Mouse (Mus musculus): ENCODE measurements around the gene Meltf. TPM values are rescaled to one million over a fixed set of nuclear protein-coding genes. Genes with fewer than 3 reads are reported as not detected.

The Meltf gene
- polyA plus RNA-seq, 1 experiment from 2014 or later, result not detected

GRCm38 (mm10) chr16:31863920-31864319 lies 14.7 kb upstream of the Meltf start:
- Histone ChIP-seq H3K4me3 (ENCODE audit: low read depth, low read length) (no peak overlapping the region), H3K9ac (ENCODE audit: low read length) (no peak overlapping the region), H3K4me2 (ENCODE audit: low read depth) (no peak overlapping the region), H3K27me3 (ENCODE audit: control insufficient read depth, insufficient read depth, low read length) (no peaks in the 10 kb centered on the region), H3K4me1 (ENCODE audit: control insufficient read depth, insufficient read depth, low read length) (no peaks in the 10 kb centered on the region), H3K27ac (ENCODE audit: low read depth, low read length) (no peak overlapping the region), H3K36me3 (ENCODE audit: control insufficient read depth, insufficient read depth, low read length) (peaks cover 14% of the 10 kb centered on the region), H3K9me3 (ENCODE audit: control insufficient read depth, low read length) (0 out of 2 replicates have a peak, but pooled peaks cover 2% of the 10 kb centered on the region)
- no peak for ATAC-seq (ENCODE audit: insufficient read depth, low FRiP score, low TSS enrichment)
- WGBS, result 96% methylated on average over 5 of the region's 5 CpGs
- no peak for DNase-seq (ENCODE audit: low spot score)

- no peak overlapping the region for H3K9ac ChIP-seq (ENCODE audit: low read length)
- H3K4me3 ChIP-seq (ENCODE audit: low read depth, low read length), result no peak overlapping the region
- no peaks in the 10 kb centered on the region for H3K27me3 ChIP-seq (ENCODE audit: control insufficient read depth, insufficient read depth, low read length)
- 0 out of 2 replicates have a peak, but pooled peaks cover 2% of the 10 kb centered on the region for H3K9me3 ChIP-seq (ENCODE audit: control insufficient read depth, low read length)
- H3K36me3 ChIP-seq (ENCODE audit: control insufficient read depth, insufficient read depth, low read length), result peaks cover 14% of the 10 kb centered on the region
- ATAC-seq (ENCODE audit: insufficient read depth, low FRiP score, low TSS enrichment) (no peak), DNase-seq (ENCODE audit: low spot score) (no peak)
- H3K27ac ChIP-seq (ENCODE audit: low read depth, low read length), result no peak overlapping the region
- 78% methylated on average over 3 of the region's 3 CpGs for whole genome bisulfite sequencing
- H3K4me2 ChIP-seq (ENCODE audit: low read depth), result no peak overlapping the region
- H3K4me1 ChIP-seq (ENCODE audit: control insufficient read depth, insufficient read depth, low read length), result no peaks in the 10 kb centered on the region
Observed at GRCm38 (mm10) chr16:31865242-31865641, 13.4 kb upstream of the Meltf start.

DNA sequence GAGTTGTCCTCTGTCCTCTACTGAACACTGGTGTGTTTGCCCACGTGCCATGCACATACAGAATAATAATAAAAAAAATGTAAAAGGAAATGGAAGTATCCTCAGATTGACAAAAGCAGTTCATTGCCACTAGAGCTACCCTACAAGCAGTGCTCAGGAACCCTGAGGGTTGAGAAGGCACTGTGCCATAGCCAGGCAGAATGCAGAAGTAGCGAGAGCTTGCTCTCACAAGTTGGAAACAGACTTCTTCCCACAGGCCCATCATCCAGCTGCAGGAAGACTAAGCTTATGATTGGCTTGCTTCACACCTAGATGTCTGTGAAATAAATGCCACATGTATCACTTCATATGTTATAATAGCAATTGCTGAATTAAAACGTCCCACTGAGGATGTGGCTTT lies 11.7 kb upstream of the Meltf start:
- Histone ChIP-seq H3K4me2 (ENCODE audit: low read depth) (no peak overlapping the region), H3K9me3 (ENCODE audit: control insufficient read depth, low read length) (no peaks in the 10 kb centered on the region), H3K27me3 (ENCODE audit: control insufficient read depth, insufficient read depth, low read length) (no peaks in the 10 kb centered on the region), H3K36me3 (ENCODE audit: control insufficient read depth, insufficient read depth, low read length) (peaks cover 8% of the 10 kb centered on the region), H3K4me1 (ENCODE audit: control insufficient read depth, insufficient read depth, low read length) (no peaks in the 10 kb centered on the region), H3K9ac (ENCODE audit: low read length) (no peak overlapping the region), H3K4me3 (ENCODE audit: low read depth, low read length) (no peak overlapping the region), H3K27ac (ENCODE audit: low read depth, low read length) (no peak overlapping the region)
- 88% methylated on average over 3 of the region's 3 CpGs for WGBS
- DNase-seq (ENCODE audit: low spot score) (no peak), ATAC-seq (ENCODE audit: insufficient read depth, low FRiP score, low TSS enrichment) (no peak)

DNA sequence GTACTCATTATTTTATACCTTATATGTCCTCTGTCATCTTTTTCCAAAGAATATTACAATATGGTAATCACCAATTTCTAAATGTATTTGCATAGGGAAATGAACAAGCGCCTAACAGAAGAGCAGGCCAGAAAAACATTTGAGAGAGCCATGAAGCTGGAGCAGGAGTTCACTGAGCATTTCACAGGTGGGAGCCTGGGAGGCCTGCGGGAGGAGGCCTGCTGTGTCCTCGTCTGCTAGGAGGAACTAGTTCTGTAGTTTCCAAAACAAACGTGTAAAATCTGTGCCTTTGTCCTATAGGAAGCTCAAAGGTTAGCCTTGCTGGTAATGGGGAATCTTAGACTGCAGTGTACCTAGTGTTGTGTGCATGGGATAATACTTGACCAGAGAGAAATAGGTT lies 10.9 kb upstream of the Meltf start:
- ATAC-seq (ENCODE audit: insufficient read depth, low FRiP score, low TSS enrichment), result no peak
- Histone ChIP-seq H3K9me3 (ENCODE audit: control insufficient read depth, low read length) (no peaks in the 10 kb centered on the region), H3K4me3 (ENCODE audit: low read depth, low read length) (no peak overlapping the region), H3K36me3 (ENCODE audit: control insufficient read depth, insufficient read depth, low read length) (peaks cover 8% of the 10 kb centered on the region), H3K9ac (ENCODE audit: low read length) (no peak overlapping the region), H3K27ac (ENCODE audit: low read depth, low read length) (no peak overlapping the region), H3K27me3 (ENCODE audit: control insufficient read depth, insufficient read depth, low read length) (no peaks in the 10 kb centered on the region), H3K4me1 (ENCODE audit: control insufficient read depth, insufficient read depth, low read length) (no peaks in the 10 kb centered on the region), H3K4me2 (ENCODE audit: low read depth) (no peak overlapping the region)
- DNase-seq (ENCODE audit: low spot score), result no peak
- 84% methylated on average over 4 of the region's 4 CpGs for WGBS

DNA sequence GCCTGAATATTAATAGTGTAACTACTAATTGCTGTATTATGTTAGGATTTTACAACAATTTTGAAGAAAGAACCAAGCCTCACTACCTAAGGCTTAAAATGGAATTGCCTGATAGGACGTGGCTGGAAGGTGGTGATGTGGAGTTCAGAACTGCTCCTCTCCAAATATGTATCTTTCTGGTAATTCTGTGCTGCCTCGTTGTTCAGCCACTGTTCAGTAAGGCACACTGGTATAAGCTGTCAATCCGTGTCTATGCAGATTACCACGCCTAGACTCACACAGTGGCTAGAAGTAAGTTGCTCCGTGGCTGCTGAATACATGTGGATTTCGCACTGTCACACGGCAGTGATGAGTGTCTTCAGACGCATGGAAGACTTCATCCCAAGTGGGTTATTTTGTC lies 4.9 kb upstream of the Meltf start:
- Histone ChIP-seq H3K9ac (ENCODE audit: low read length) (no peak overlapping the region), H3K36me3 (ENCODE audit: control insufficient read depth, insufficient read depth, low read length) (peaks cover 2% of the 10 kb centered on the region; the same call in 1 of the 2 replicates), H3K4me3 (ENCODE audit: low read depth, low read length) (no peak overlapping the region), H3K27ac (ENCODE audit: low read depth, low read length) (no peak overlapping the region), H3K4me2 (ENCODE audit: low read depth) (no peak overlapping the region), H3K9me3 (ENCODE audit: control insufficient read depth, low read length) (no peaks in the 10 kb centered on the region), H3K4me1 (ENCODE audit: control insufficient read depth, insufficient read depth, low read length) (no peaks in the 10 kb centered on the region), H3K27me3 (ENCODE audit: control insufficient read depth, insufficient read depth, low read length) (no peaks in the 10 kb centered on the region)
- WGBS, result 92% methylated on average over 8 of the region's 8 CpGs
- DNase-seq (ENCODE audit: low spot score), result no peak
- ATAC-seq (ENCODE audit: insufficient read depth, low FRiP score, low TSS enrichment), result no peak

GRCm38 (mm10) chr16:31875391-31875790 lies 3.2 kb upstream of the Meltf start:
- Histone ChIP-seq H3K4me3 (ENCODE audit: low read depth, low read length) (no peak overlapping the region), H3K9ac (ENCODE audit: low read length) (no peak overlapping the region), H3K27me3 (ENCODE audit: control insufficient read depth, insufficient read depth, low read length) (no peaks in the 10 kb centered on the region), H3K4me2 (ENCODE audit: low read depth) (no peak overlapping the region), H3K9me3 (ENCODE audit: control insufficient read depth, low read length) (no peaks in the 10 kb centered on the region), H3K36me3 (ENCODE audit: control insufficient read depth, insufficient read depth, low read length) (peaks cover 2% of the 10 kb centered on the region; the same call in 1 of the 2 replicates), H3K27ac (ENCODE audit: low read depth, low read length) (no peak overlapping the region), H3K4me1 (ENCODE audit: control insufficient read depth, insufficient read depth, low read length) (no peaks in the 10 kb centered on the region)
- DNase-seq (ENCODE audit: low spot score) (no peak), ATAC-seq (ENCODE audit: insufficient read depth, low FRiP score, low TSS enrichment) (no peak)
- 89% methylated on average over 4 of the region's 4 CpGs for WGBS

DNA sequence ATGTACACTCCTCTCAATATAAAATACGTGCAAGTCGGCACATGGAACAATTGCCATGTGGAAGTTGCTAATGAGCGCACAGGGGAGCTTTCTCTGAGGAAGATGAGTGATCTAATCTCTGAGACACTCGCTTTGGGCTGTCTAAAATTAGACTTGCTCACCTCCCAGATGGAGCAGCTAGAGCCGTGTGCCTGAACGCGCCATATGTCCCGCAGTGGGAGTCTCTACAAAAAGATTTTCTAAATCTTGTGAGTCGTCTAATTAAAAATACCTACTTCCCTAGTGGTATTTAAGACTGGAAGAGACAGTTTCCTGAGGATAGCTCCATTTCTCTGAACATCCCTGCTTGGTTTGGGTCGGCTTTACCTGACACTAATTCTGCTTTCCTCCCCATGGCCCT lies 2.2 kb upstream of the Meltf start:
- no peak for DNase-seq (ENCODE audit: low spot score)
- 87% methylated on average over 10 of the region's 10 CpGs for WGBS
- no peak overlapping the region for H3K4me3 ChIP-seq (ENCODE audit: low read depth, low read length)

DNA sequence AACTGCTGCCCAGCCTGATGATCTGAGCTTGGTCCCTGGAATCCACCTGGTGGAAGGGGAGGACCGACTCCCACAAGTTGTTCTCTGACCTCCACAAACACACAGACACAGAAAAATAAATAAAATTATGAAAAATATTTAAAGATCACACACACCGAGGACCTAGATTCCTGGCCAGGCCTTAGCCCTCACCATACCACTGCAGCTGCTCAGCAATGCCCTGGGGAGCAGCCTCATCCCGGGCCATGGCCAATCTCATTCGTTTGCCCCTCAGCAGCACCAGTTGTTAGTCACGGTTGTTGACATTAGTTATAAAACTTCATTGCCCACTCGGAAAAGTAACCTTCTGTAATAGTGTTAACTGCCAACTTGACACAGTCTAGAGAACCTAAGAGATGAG lies 558 bp upstream of the Meltf start:
- no peak overlapping the region for H3K4me3 ChIP-seq (ENCODE audit: low read depth, low read length)
- H3K27me3 ChIP-seq (ENCODE audit: control insufficient read depth, insufficient read depth, low read length), result no peaks in the 10 kb centered on the region
- no peak overlapping the region for H3K27ac ChIP-seq (ENCODE audit: low read depth, low read length)
- H3K9me3 ChIP-seq (ENCODE audit: control insufficient read depth, low read length), result no peaks in the 10 kb centered on the region
- DNase-seq (ENCODE audit: low spot score) (no peak), ATAC-seq (ENCODE audit: insufficient read depth, low FRiP score, low TSS enrichment) (no peak)
- H3K4me1 ChIP-seq (ENCODE audit: control insufficient read depth, insufficient read depth, low read length), result peaks cover 3% of the 10 kb centered on the region
- no peak overlapping the region for H3K9ac ChIP-seq (ENCODE audit: low read length)
- peaks cover 2% of the 10 kb centered on the region; the same call in 1 of the 2 replicates for H3K36me3 ChIP-seq (ENCODE audit: control insufficient read depth, insufficient read depth, low read length)
- H3K4me2 ChIP-seq (ENCODE audit: low read depth), result no peak overlapping the region
- 59% methylated on average over 6 of the region's 6 CpGs for WGBS

More for the DNA sequence above, 2.2 kb upstream of the Meltf start:
- Histone ChIP-seq H3K4me2 (ENCODE audit: low read depth) (no peak overlapping the region), H3K27ac (ENCODE audit: low read depth, low read length) (no peak overlapping the region), H3K9me3 (ENCODE audit: control insufficient read depth, low read length) (no peaks in the 10 kb centered on the region), H3K27me3 (ENCODE audit: control insufficient read depth, insufficient read depth, low read length) (no peaks in the 10 kb centered on the region), H3K9ac (ENCODE audit: low read length) (no peak overlapping the region), H3K36me3 (ENCODE audit: control insufficient read depth, insufficient read depth, low read length) (peaks cover 2% of the 10 kb centered on the region; the same call in 1 of the 2 replicates), H3K4me1 (ENCODE audit: control insufficient read depth, insufficient read depth, low read length) (no peaks in the 10 kb centered on the region)
- no peak for ATAC-seq (ENCODE audit: insufficient read depth, low FRiP score, low TSS enrichment)

- 87% methylated on average over 8 of the region's 8 CpGs for WGBS
- Histone ChIP-seq H3K27ac (ENCODE audit: low read depth, low read length) (no peak overlapping the region), H3K4me3 (ENCODE audit: low read depth, low read length) (no peak overlapping the region), H3K9ac (ENCODE audit: low read length) (no peak overlapping the region), H3K4me1 (ENCODE audit: control insufficient read depth, insufficient read depth, low read length) (peaks cover 8% of the 10 kb centered on the region), H3K36me3 (ENCODE audit: control insufficient read depth, insufficient read depth, low read length) (no peaks in the 10 kb centered on the region), H3K4me2 (ENCODE audit: low read depth) (no peak overlapping the region), H3K27me3 (ENCODE audit: control insufficient read depth, insufficient read depth, low read length) (no peaks in the 10 kb centered on the region), H3K9me3 (ENCODE audit: control insufficient read depth, low read length) (no peaks in the 10 kb centered on the region)
- DNase-seq (ENCODE audit: low spot score) (no peak), ATAC-seq (ENCODE audit: insufficient read depth, low FRiP score, low TSS enrichment) (no peak)
Observed at GRCm38 (mm10) chr16:31880146-31880840, 1.7 kb downstream of the Meltf start.

All from neural tube, embryonic 11.5 days (tissue).